Mouse (Mus musculus) CH12.LX (cell line): Measurements from ENCODE around the gene Btbd3. TPM values are rescaled to one million over a fixed set of nuclear protein-coding genes. Genes with fewer than 3 reads are reported as not detected.

ENCODE experiments used
- DNase-seq: peaks from one replicate; pipeline ENCODE4 v3.0.0-alpha.2; 2013; ENCODE audit errors: extremely low read depth
- H3K27ac ChIP-seq: 2 replicates; pipeline ENCODE4 v1.5.1; 2012; ENCODE audit warnings: low read depth, mild to moderate bottlenecking, control low read depth, moderate library complexity; ENCODE audit not compliant: insufficient read depth
- H3K27me3 ChIP-seq: replicated peaks from 2 replicates; pipeline ENCODE3; 2012; ENCODE audit warnings: inconsistent platforms
- H3K36me3 ChIP-seq, 2 experiments: replicated peaks in 1 of 2; 2 replicates each; pipeline versions ENCODE3 to v1.6.1; 2012; ENCODE audit warnings: inconsistent platforms in 1 of 2, low read length in 1 of 2, mild to moderate bottlenecking in 1 of 2, mixed read lengths in 1 of 2, moderate library complexity in 1 of 2; ENCODE audit not compliant: control insufficient read depth in 1 of 2, insufficient read depth in 1 of 2
- H3K4me1 ChIP-seq, 2 experiments: 2 replicates each; pipeline ENCODE4 v1.6.1; 2012; ENCODE audit warnings: inconsistent platforms in 1 of 2, moderate library complexity in 1 of 2; ENCODE audit not compliant: insufficient read depth in 2 of 2, control insufficient read depth in 1 of 2
- H3K4me2 ChIP-seq: 2 replicates; pipeline ENCODE4 v1.6.1; 2012; ENCODE audit warnings: low read depth, mild to moderate bottlenecking, control low read depth; ENCODE audit not compliant: poor library complexity, insufficient read depth, severe bottlenecking
- H3K4me3 ChIP-seq, 3 experiments: fragments of 150-350 bp in 1 of 3; sonication (generic) in 1 of 3; replicated peaks in 1 of 3; 2 replicates each; pipeline versions ENCODE3 to v1.5.1; 2011 to 2012; ENCODE audit warnings: low read depth in 2 of 3, low read length in 2 of 3, mild to moderate bottlenecking in 2 of 3, moderate library complexity in 2 of 3, control low read depth in 1 of 3, improper control_type of control experiment in 1 of 3, inconsistent platforms in 1 of 3, mixed read lengths in 1 of 3; ENCODE audit not compliant: poor library complexity in 1 of 3
- H3K79me2 ChIP-seq: replicated peaks from 2 replicates; pipeline ENCODE4 v1.6.1; 2012; ENCODE audit warnings: mild to moderate bottlenecking, moderate library complexity; ENCODE audit not compliant: control insufficient read depth, poor library complexity, insufficient read depth, severe bottlenecking; ENCODE audit errors: extremely low read depth
- H3K9ac ChIP-seq: 2 replicates; pipeline ENCODE4 v1.6.1; 2012; ENCODE audit warnings: low read depth, mild to moderate bottlenecking, control low read depth, moderate library complexity; ENCODE audit not compliant: insufficient read depth
- H3K9me3 ChIP-seq: replicated peaks from 2 replicates; pipeline ENCODE3; 2012; ENCODE audit warnings: low read length, inconsistent platforms, mixed read lengths
- BHLHE40 ChIP-seq: IDR thresholded peaks from 2 replicates; pipeline ENCODE4 v1.6.1; 2011; ENCODE audit warnings: mild to moderate bottlenecking, low read depth, low read length, improper control_type of control experiment
- CHD2 ChIP-seq: IDR thresholded peaks from 2 replicates; pipeline ENCODE4 v1.6.1; 2011; ENCODE audit warnings: low read length, improper control_type of control experiment
- CTCF ChIP-seq, 2 experiments: IDR thresholded peaks in 1 of 2; conservative IDR thresholded peaks in 1 of 2; 2 replicates each; pipeline ENCODE4 v1.5.1; 2011 to 2012; ENCODE audit warnings: low read depth in 2 of 2, low read length in 2 of 2, improper control_type of control experiment in 1 of 2, inconsistent platforms in 1 of 2, mild to moderate bottlenecking in 1 of 2, moderate library complexity in 1 of 2
- ETS1 ChIP-seq: conservative IDR thresholded peaks from 2 replicates; pipeline ENCODE4 v1.6.1; 2012; ENCODE audit warnings: low read depth, mild to moderate bottlenecking, inconsistent platforms, low read length, improper control_type of control experiment, moderate library complexity
- GABPA ChIP-seq: IDR thresholded peaks from 2 replicates; pipeline ENCODE4 v1.6.1; 2012; ENCODE audit warnings: low read depth, low read length, improper control_type of control experiment, inconsistent platforms; ENCODE audit not compliant: insufficient replicate concordance
- IRF4 ChIP-seq: IDR thresholded peaks from 2 replicates; pipeline ENCODE4 v1.6.1; 2014; ENCODE audit warnings: low read depth, mild to moderate bottlenecking, inconsistent platforms, low read length, improper control_type of control experiment
- JUN ChIP-seq: IDR thresholded peaks from 2 replicates; pipeline ENCODE4 v1.6.1; 2011; ENCODE audit warnings: low read depth, mild to moderate bottlenecking, low read length, improper control_type of control experiment, moderate library complexity; ENCODE audit not compliant: insufficient read depth
- KAT2A ChIP-seq: IDR thresholded peaks from 2 replicates; pipeline ENCODE4 v1.6.1; 2012; ENCODE audit warnings: low read length, improper control_type of control experiment, inconsistent platforms; ENCODE audit not compliant: insufficient replicate concordance
- MAFK ChIP-seq: IDR thresholded peaks from 2 replicates; pipeline ENCODE4 v1.6.1; 2011; ENCODE audit warnings: low read length, improper control_type of control experiment; ENCODE audit not compliant: insufficient replicate concordance
- MAX ChIP-seq: IDR thresholded peaks from 2 replicates; pipeline ENCODE4 v1.6.1; 2011; ENCODE audit warnings: low read length, improper control_type of control experiment
- MAZ ChIP-seq: IDR thresholded peaks from 2 replicates; pipeline ENCODE4 v1.6.1; 2012; ENCODE audit warnings: low read depth, mild to moderate bottlenecking, inconsistent platforms, low read length, improper control_type of control experiment, moderate library complexity
- MEF2A ChIP-seq: IDR thresholded peaks from 2 replicates; pipeline ENCODE4 v1.6.1; 2014; ENCODE audit warnings: low read depth, mild to moderate bottlenecking, inconsistent platforms, low read length, improper control_type of control experiment, borderline replicate concordance
- MXI1 ChIP-seq: IDR thresholded peaks from 2 replicates; pipeline ENCODE4 v1.6.1; 2011; ENCODE audit warnings: mild to moderate bottlenecking, low read depth, low read length, improper control_type of control experiment
- POLR2A ChIP-seq: IDR thresholded peaks from 2 replicates; pipeline ENCODE4 v1.6.1; 2011; ENCODE audit warnings: low read depth, mild to moderate bottlenecking, improper control_type of control experiment, low read length
- POLR2AphosphoS2 ChIP-seq: IDR thresholded peaks from 2 replicates; pipeline ENCODE4 v1.6.1; 2011; ENCODE audit warnings: low read depth, low read length, improper control_type of control experiment
- RAD21 ChIP-seq: IDR thresholded peaks from 2 replicates; pipeline ENCODE4 v1.6.1; 2011; ENCODE audit warnings: low read depth, mild to moderate bottlenecking, low read length, improper control_type of control experiment, moderate library complexity
- RCOR1 ChIP-seq: conservative IDR thresholded peaks from 2 replicates; pipeline ENCODE4 v1.6.1; 2012; ENCODE audit warnings: low read depth, mild to moderate bottlenecking, inconsistent platforms, low read length, improper control_type of control experiment
- TCF12 ChIP-seq: IDR thresholded peaks from 2 replicates; pipeline ENCODE4 v1.6.1; 2014; ENCODE audit warnings: low read depth, mild to moderate bottlenecking, inconsistent platforms, low read length, improper control_type of control experiment
- UBTF ChIP-seq: IDR thresholded peaks from 2 replicates; pipeline ENCODE4 v1.6.1; 2012; ENCODE audit warnings: low read depth, mild to moderate bottlenecking, inconsistent platforms, low read length, improper control_type of control experiment, moderate library complexity
- USF1 ChIP-seq: IDR thresholded peaks from 2 replicates; pipeline ENCODE4 v1.6.1; 2014; ENCODE audit warnings: low read depth, mild to moderate bottlenecking, inconsistent platforms, low read length, improper control_type of control experiment
- USF2 ChIP-seq: conservative IDR thresholded peaks from 2 replicates; pipeline ENCODE4 v1.6.1; 2011; ENCODE audit warnings: low read depth, low read length, improper control_type of control experiment
- ZC3H11A ChIP-seq: IDR thresholded peaks from 2 replicates; pipeline ENCODE4 v1.6.1; 2012; ENCODE audit warnings: low read depth, mild to moderate bottlenecking, inconsistent platforms, low read length, improper control_type of control experiment
- ZKSCAN1 ChIP-seq: IDR thresholded peaks from 2 replicates; pipeline ENCODE4 v1.6.1; 2012; ENCODE audit warnings: low read depth, inconsistent platforms, low read length, improper control_type of control experiment, borderline replicate concordance
- dilution Hi-C: fragments of 300-500 bp; cut with MboI; formaldehyde crosslinking; loops from 2 replicates; pipeline ENCODE4 v1.14.3; 2020; ENCODE audit warnings: low sequenced_read_pairs; ENCODE audit not compliant: extremely low pct_unique_long_range_greater_than_20kb, extremely low pct_ligation_motif_present
- in situ Hi-C: fragments of 300-500 bp; cut with MboI; formaldehyde crosslinking; loops from 3 replicates; pipeline ENCODE4 v1.14.3; 2019; ENCODE audit warnings: low sequenced_read_pairs, low pct_ligation_motif_present, low pct_unique_long_range_greater_than_20kb, mixed read lengths
- polyA plus RNA-seq: library from polyadenylated mRNA; unstranded; fragments of >175 nt; gene quantifications from 2 replicates; pipeline ENCODE4 v1.2.1, GENCODE M21; 2012; ENCODE audit warnings: low read depth; ENCODE audit not compliant: insufficient read length
- total RNA-seq, 2 experiments: library from RNA; depleted of rRNA; stranded (reverse); fragments of 300-350 nt in 1 of 2; fragments of >200 nt in 1 of 2; gene quantifications; 2 replicates each; pipeline ENCODE4 v1.2.3; 2012 to 2014

The Btbd3 gene
- total and polyA plus RNA-seq, 3 experiments = not detected

DNA sequence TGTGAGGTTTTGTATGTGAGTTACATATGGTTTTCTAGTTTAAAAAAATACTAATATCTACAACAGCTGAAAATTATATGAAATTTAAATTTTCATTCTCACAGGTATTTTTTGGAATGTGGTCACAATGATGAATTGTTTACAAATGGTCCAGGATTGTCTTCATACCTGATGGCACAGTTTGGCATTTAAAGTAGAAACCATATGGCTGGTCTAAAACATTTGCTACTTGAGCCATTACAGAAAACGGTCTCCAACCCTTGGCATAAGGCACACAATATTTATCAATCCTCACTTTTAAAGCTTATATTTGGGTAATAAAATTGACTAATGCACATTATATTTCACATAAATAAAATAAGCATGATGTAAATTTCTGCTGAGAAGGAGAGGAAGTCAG lies 272.1 kb downstream of the Btbd3 start:
- no peaks in the 10 kb centered on the region for H3K4me1 ChIP-seq
- no peak for DNase-seq
- in situ Hi-C loops = no loop called here
- H3K9me3 ChIP-seq = peaks cover 32% of the 10 kb centered on the region
- dilution Hi-C loops = no loop called here
- H3K27ac ChIP-seq = no peak overlapping the region
- H3K4me3 ChIP-seq = no peak overlapping the region
- no peaks in the 10 kb centered on the region for H3K79me2 ChIP-seq
- TF ChIP-seq MAFK = no peak
- no peak for TF ChIP-seq USF1
- no peak for TF ChIP-seq ZKSCAN1
- TF ChIP-seq RAD21 = no peak
- TF ChIP-seq IRF4 = no peak
- no peak for TF ChIP-seq CTCF (conservative IDR thresholded peaks at IDR 0.05 in 1 of 2, IDR thresholded peaks at IDR 0.05 in 1 of 2; ENCODE audit: low read depth in 2 of 2, low read length in 2 of 2)
- no peak for TF ChIP-seq MEF2A
- no peak for TF ChIP-seq BHLHE40
- TF ChIP-seq ETS1 = no peak
- no peak for TF ChIP-seq JUN
- TF ChIP-seq USF2 = no peak
- no peak for TF ChIP-seq RCOR1
- no peak for TF ChIP-seq POLR2A
- TF ChIP-seq TCF12 = no peak
- TF ChIP-seq MAX = no peak
- TF ChIP-seq ZC3H11A = no peak
- TF ChIP-seq POLR2AphosphoS2 = no peak
- TF ChIP-seq KAT2A = no peak
- no peak for TF ChIP-seq MXI1
- no peak for TF ChIP-seq GABPA
- no peaks in the 10 kb centered on the region for H3K27me3 ChIP-seq
- H3K36me3 ChIP-seq = no peaks in the 10 kb centered on the region
- no peak overlapping the region for H3K9ac ChIP-seq
- H3K4me2 ChIP-seq = no peak overlapping the region

DNA sequence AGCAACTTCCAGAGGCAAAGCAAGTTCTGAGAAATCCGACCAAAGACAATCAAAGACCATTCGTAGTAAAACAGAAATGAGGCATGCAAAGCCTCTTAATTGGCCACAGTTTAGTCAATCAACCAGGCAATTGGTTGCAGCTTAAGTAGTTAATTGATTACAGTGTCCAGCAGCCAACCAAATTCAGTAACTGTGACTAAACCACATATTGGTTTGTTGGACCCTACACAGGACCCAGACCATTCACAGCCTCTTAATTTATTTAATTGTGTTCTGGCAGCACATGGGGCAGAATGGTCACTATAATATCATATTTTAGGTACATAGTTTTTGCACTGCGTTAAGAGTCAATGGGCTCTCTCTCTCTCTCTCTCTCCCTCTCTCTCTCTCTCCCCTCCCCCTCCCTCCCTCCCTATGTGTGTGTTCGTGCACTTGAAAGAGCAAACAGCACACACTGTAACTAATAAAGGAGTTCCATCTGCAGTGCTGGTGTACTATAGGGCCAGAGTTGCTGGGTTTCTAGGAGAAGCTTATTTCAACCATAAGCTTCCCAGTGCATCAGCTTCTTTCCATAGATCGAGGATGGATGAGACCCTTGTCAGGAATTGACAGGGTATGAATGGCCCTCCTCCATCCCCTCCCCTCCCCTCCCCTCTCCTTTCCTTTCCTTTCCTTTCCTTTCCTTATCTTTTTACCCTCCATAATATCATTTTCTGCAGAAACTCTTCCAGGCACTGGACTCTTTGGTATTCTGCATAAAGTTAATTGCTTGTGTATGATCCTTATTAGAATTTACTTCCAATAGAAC lies 275.0 kb downstream of the Btbd3 start:
- H3K4me1 ChIP-seq = no peaks in the 10 kb centered on the region
- no peak overlapping the region for H3K4me3 ChIP-seq
- dilution Hi-C loops (no loop called here), in situ Hi-C loops (no loop called here)
- TF ChIP-seq POLR2A = no peak
- TF ChIP-seq CTCF (conservative IDR thresholded peaks at IDR 0.05 in 1 of 2, IDR thresholded peaks at IDR 0.05 in 1 of 2; ENCODE audit: low read depth in 2 of 2, low read length in 2 of 2) = no peak
- no peak for TF ChIP-seq KAT2A
- no peak for TF ChIP-seq CHD2
- TF ChIP-seq RCOR1 = no peak
- TF ChIP-seq UBTF = no peak
- TF ChIP-seq BHLHE40 = no peak
- no peak for TF ChIP-seq MAZ
- no peaks in the 10 kb centered on the region for H3K27me3 ChIP-seq
- no peak overlapping the region for H3K9ac ChIP-seq
- no peaks in the 10 kb centered on the region for H3K79me2 ChIP-seq
- no peaks in the 10 kb centered on the region for H3K36me3 ChIP-seq
- peaks cover 45% of the 10 kb centered on the region for H3K9me3 ChIP-seq
- H3K27ac ChIP-seq = no peak overlapping the region
- H3K4me2 ChIP-seq = no peak overlapping the region
- no peak for DNase-seq
